Mouse (Mus musculus): ENCODE measurements around the gene Rps25. TPM values are rescaled to one million over a fixed set of nuclear protein-coding genes. Genes with fewer than 3 reads are reported as not detected.
"Not testable (repeated sequence)": the region's sequence is repeated elsewhere in the genome, so short reads cannot be mapped to it uniquely, and the experiment has no call there.

Rps25 gene
- polyA plus RNA-seq, 1 experiment from 2014 or later, result 2,838 TPM

DNA sequence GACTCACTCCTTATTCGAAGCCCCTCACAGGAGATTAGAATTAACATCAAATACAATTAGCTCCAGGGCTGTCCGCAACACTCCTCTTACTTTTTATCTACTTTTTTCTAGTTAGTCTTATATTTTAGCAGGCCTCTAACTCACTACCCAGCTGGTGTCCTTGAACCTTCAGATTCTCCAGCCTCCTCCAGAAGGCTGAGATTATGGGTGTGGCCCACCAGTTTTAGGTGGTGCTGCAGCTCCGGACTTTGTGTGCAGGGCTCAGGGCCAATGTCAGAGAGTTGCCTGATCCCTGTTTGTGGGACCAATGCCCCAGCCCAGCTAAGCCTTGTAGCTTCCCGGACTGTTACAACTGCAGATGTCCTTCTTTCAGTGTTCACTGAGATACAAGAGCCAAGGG is 16.6 kb downstream of the Rps25 start:
- H3K4me1 ChIP-seq (replicated peaks; ENCODE audit: control insufficient read depth, insufficient read depth, low read length), result no peaks in the 10 kb centered on the region
- H3K9ac ChIP-seq (ENCODE audit: low read depth, low read length), result no peak overlapping the region
- no peak for DNase-seq (ENCODE audit: low spot score)
- H3K27ac ChIP-seq (ENCODE audit: low read depth, low read length), result no peak overlapping the region
- H3K9me3 ChIP-seq (ENCODE audit: control insufficient read depth, low read length), result no peaks in the 10 kb centered on the region
- H3K4me2 ChIP-seq, result no peak overlapping the region
- H3K27me3 ChIP-seq (replicated peaks; ENCODE audit: control insufficient read depth, insufficient read depth, low read length), result no peaks in the 10 kb centered on the region
- WGBS, result 76% methylated on average over 4 of the region's 4 CpGs
- no peaks in the 10 kb centered on the region for H3K36me3 ChIP-seq (ENCODE audit: control insufficient read depth, insufficient read depth, low read length)
- H3K4me3 ChIP-seq (ENCODE audit: low read depth, low read length), result no peak overlapping the region
- no peak for ATAC-seq (replicated peaks; ENCODE audit: low FRiP score)

GRCm38 (mm10) chr9:44432577-44433185 is 25.7 kb downstream of the Rps25 start:
- Histone ChIP-seq H3K27me3 (replicated peaks; ENCODE audit: control insufficient read depth, insufficient read depth, low read length) (no peaks in the 10 kb centered on the region), H3K9ac (ENCODE audit: low read depth, low read length) (no peak overlapping the region), H3K36me3 (ENCODE audit: control insufficient read depth, insufficient read depth, low read length) (no peaks in the 10 kb centered on the region), H3K4me2 (no peak overlapping the region), H3K27ac (ENCODE audit: low read depth, low read length) (no peak overlapping the region), H3K4me1 (replicated peaks; ENCODE audit: control insufficient read depth, insufficient read depth, low read length) (no peaks in the 10 kb centered on the region), H3K9me3 (ENCODE audit: control insufficient read depth, low read length) (no peaks in the 10 kb centered on the region), H3K4me3 (ENCODE audit: low read depth, low read length) (no peak overlapping the region)
- 44% methylated on average over 5 of the region's 5 CpGs for WGBS
- DNase-seq (ENCODE audit: low spot score) (no peak), ATAC-seq (replicated peaks; ENCODE audit: low FRiP score) (no peak)

GRCm38 (mm10) chr9:44435747-44436146 is 28.8 kb downstream of the Rps25 start:
- Histone ChIP-seq H3K27me3 (replicated peaks; ENCODE audit: control insufficient read depth, insufficient read depth, low read length) (no peaks in the 10 kb centered on the region; the same call in 1 of the 2 replicates), H3K36me3 (ENCODE audit: control insufficient read depth, insufficient read depth, low read length) (no peaks in the 10 kb centered on the region), H3K4me3 (ENCODE audit: low read depth, low read length) (no peak overlapping the region), H3K27ac (ENCODE audit: low read depth, low read length) (no peak overlapping the region), H3K4me2 (no peak overlapping the region), H3K9ac (ENCODE audit: low read depth, low read length) (no peak overlapping the region), H3K9me3 (ENCODE audit: control insufficient read depth, low read length) (no peaks in the 10 kb centered on the region), H3K4me1 (replicated peaks; ENCODE audit: control insufficient read depth, insufficient read depth, low read length) (no peaks in the 10 kb centered on the region)
- no peak for ATAC-seq (replicated peaks; ENCODE audit: low FRiP score)
- DNase-seq (ENCODE audit: low spot score), result no peak
- 51% methylated on average over 6 of the region's 6 CpGs for WGBS

GRCm38 (mm10) chr9:44440961-44441360 is 34.0 kb downstream of the Rps25 start, which contains the start of gene Foxr1:
Gene Foxr1 (minus strand): TSS chr9:44441136.
- 56% methylated on average over 19 of the region's 19 CpGs for WGBS
- no peak within 1 kb of the TSS for H3K4me2 ChIP-seq

GRCm38 (mm10) chr9:44444402-44445025 is 37.6 kb downstream of the Rps25 start:
- H3K9ac ChIP-seq (ENCODE audit: low read depth, low read length); ATAC-seq (replicated peaks; ENCODE audit: low FRiP score); H3K9me3 ChIP-seq (ENCODE audit: control insufficient read depth, low read length); H3K4me2 ChIP-seq; H3K4me1 ChIP-seq (replicated peaks; ENCODE audit: control insufficient read depth, insufficient read depth, low read length); DNase-seq (ENCODE audit: low spot score); H3K4me3 ChIP-seq (ENCODE audit: low read depth, low read length); H3K27me3 ChIP-seq (replicated peaks; ENCODE audit: control insufficient read depth, insufficient read depth, low read length); H3K27ac ChIP-seq (ENCODE audit: low read depth, low read length); H3K36me3 ChIP-seq (ENCODE audit: control insufficient read depth, insufficient read depth, low read length): not testable (repeated sequence)
- 76% methylated on average over 7 of the region's 7 CpGs for WGBS

More at GRCm38 (mm10) chr9:44440961-44441360, 34.0 kb downstream of the Rps25 start, which contains the start of gene Foxr1:
- no peak for ATAC-seq (replicated peaks; ENCODE audit: low FRiP score)
- Histone ChIP-seq H3K27me3 (replicated peaks; ENCODE audit: control insufficient read depth, insufficient read depth, low read length) (no peaks in the 10 kb centered on the region; the same call in 1 of the 2 replicates), H3K9me3 (ENCODE audit: control insufficient read depth, low read length) (no peaks in the 10 kb centered on the region), H3K36me3 (ENCODE audit: control insufficient read depth, insufficient read depth, low read length) (no peaks in the 10 kb centered on the region), H3K4me3 (ENCODE audit: low read depth, low read length) (no peak within 1 kb of the TSS), H3K27ac (ENCODE audit: low read depth, low read length) (no peak within 1 kb of the TSS), H3K9ac (ENCODE audit: low read depth, low read length) (no peak within 1 kb of the TSS), H3K4me1 (replicated peaks; ENCODE audit: control insufficient read depth, insufficient read depth, low read length) (no peaks in the 10 kb centered on the region)
- DNase-seq (ENCODE audit: low spot score), result no peak

GRCm38 (mm10) chr9:44450387-44450786 is 43.4 kb downstream of the Rps25 start:
- Histone ChIP-seq H3K4me3 (ENCODE audit: low read depth, low read length) (no peak overlapping the region), H3K4me1 (replicated peaks; ENCODE audit: control insufficient read depth, insufficient read depth, low read length) (no peaks in the 10 kb centered on the region; the same call in 1 of the 2 replicates), H3K27ac (ENCODE audit: low read depth, low read length) (no peak overlapping the region), H3K4me2 (no peak overlapping the region), H3K9ac (ENCODE audit: low read depth, low read length) (no peak overlapping the region), H3K9me3 (ENCODE audit: control insufficient read depth, low read length) (no peaks in the 10 kb centered on the region), H3K36me3 (ENCODE audit: control insufficient read depth, insufficient read depth, low read length) (no peaks in the 10 kb centered on the region), H3K27me3 (replicated peaks; ENCODE audit: control insufficient read depth, insufficient read depth, low read length) (peaks cover 18% of the 10 kb centered on the region)
- DNase-seq (ENCODE audit: low spot score) (no peak), ATAC-seq (replicated peaks; ENCODE audit: low FRiP score) (no peak)

GRCm38 (mm10) chr9:44454132-44454890 is 47.4 kb downstream of the Rps25 start:
- WGBS, result 11% methylated on average over 14 of the region's 14 CpGs
- no peaks in the 10 kb centered on the region for H3K9me3 ChIP-seq (ENCODE audit: control insufficient read depth, low read length)
- no peak overlapping the region for H3K27ac ChIP-seq (ENCODE audit: low read depth, low read length)
- DNase-seq (ENCODE audit: low spot score) (peak; percentile 70), ATAC-seq (replicated peaks; ENCODE audit: low FRiP score) (peak; percentile 63)
- no peak overlapping the region; the same call in 1 of the 2 replicates for H3K9ac ChIP-seq (ENCODE audit: low read depth, low read length)
- H3K27me3 ChIP-seq (replicated peaks; ENCODE audit: control insufficient read depth, insufficient read depth, low read length), result peaks cover 40% of the 10 kb centered on the region
- no peak overlapping the region for H3K4me2 ChIP-seq
- H3K4me3 ChIP-seq (ENCODE audit: low read depth, low read length), result no peak overlapping the region
- no peaks in the 10 kb centered on the region; the same call in 1 of the 2 replicates for H3K4me1 ChIP-seq (replicated peaks; ENCODE audit: control insufficient read depth, insufficient read depth, low read length)
- no peaks in the 10 kb centered on the region for H3K36me3 ChIP-seq (ENCODE audit: control insufficient read depth, insufficient read depth, low read length)

DNA sequence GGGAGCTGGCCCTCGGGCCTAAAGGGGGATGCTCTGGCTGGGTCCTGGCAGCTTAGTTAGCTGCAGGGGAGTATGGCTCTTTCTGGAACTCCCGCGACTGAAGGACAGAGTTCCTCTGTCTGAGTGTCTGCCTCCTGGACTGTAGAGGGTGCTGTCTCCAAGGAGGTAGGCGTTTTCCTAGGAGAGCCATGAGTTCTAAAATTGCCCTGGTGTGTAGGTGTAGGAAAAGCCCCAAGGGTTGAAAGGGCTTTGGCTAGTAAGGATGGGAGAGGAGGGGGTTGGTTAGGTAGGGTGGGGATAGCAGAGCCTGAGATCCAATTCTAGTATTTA is 47.9 kb downstream of the Rps25 start, which contains the start of gene Upk2:
TSS of gene Upk2 (minus strand) at position 86 of the 330 bp plus-strand sequence.
- no peaks in the 10 kb centered on the region for H3K9me3 ChIP-seq (ENCODE audit: control insufficient read depth, low read length)
- ATAC-seq (replicated peaks; ENCODE audit: low FRiP score) (no peak), DNase-seq (ENCODE audit: low spot score) (no peak)
- no peak within 1 kb of the TSS for H3K4me3 ChIP-seq (ENCODE audit: low read depth, low read length)
- no peak within 1 kb of the TSS; the same call in 1 of the 2 replicates for H3K9ac ChIP-seq (ENCODE audit: low read depth, low read length)
- no peaks in the 10 kb centered on the region for H3K36me3 ChIP-seq (ENCODE audit: control insufficient read depth, insufficient read depth, low read length)
- H3K27me3 ChIP-seq (replicated peaks; ENCODE audit: control insufficient read depth, insufficient read depth, low read length), result peaks cover 40% of the 10 kb centered on the region
- H3K4me1 ChIP-seq (replicated peaks; ENCODE audit: control insufficient read depth, insufficient read depth, low read length), result no peaks in the 10 kb centered on the region; the same call in 1 of the 2 replicates
- WGBS, result 31% methylated on average over 4 of the region's 4 CpGs
- no peak within 1 kb of the TSS for H3K27ac ChIP-seq (ENCODE audit: low read depth, low read length)
- no peak within 1 kb of the TSS for H3K4me2 ChIP-seq
